Mouse (Mus musculus): ENCODE results near the gene Spata17.

Gene Spata17

GRCm38 (mm10) chr1:187004306-187004705 is 211.0 kb downstream of the Spata17 start:
- no peak for DNase-seq (ENCODE audit: low spot score)

GRCm38 (mm10) chr1:187003441-187003861 is 211.8 kb downstream of the Spata17 start:
- no peak for DNase-seq (ENCODE audit: low spot score)

GRCm38 (mm10) chr1:186997596-186998304 is 217.5 kb downstream of the Spata17 start:
- DNase-seq (ENCODE audit: low spot score), result no peak

All from T-cell, adult 2 months (primary cell).